Mouse (Mus musculus): ENCODE results near the gene Zbed4. TPM values are rescaled to one million over a fixed set of nuclear protein-coding genes. Genes with fewer than 3 reads are reported as not detected.
"Not testable (repeated sequence)": the region's sequence is repeated elsewhere in the genome, so short reads cannot be mapped to it uniquely, and the experiment has no call there.

Gene Zbed4
- polyA plus RNA-seq, 1 experiment from 2014 or later, result 14.2 TPM

GRCm38 (mm10) chr15:88750032-88750431 lies 1.4 kb upstream of the Zbed4 start:
- no peaks in the 10 kb centered on the region for H3K27me3 ChIP-seq (ENCODE audit: control insufficient read depth, insufficient read depth, low read depth, low read length)
- H3K4me1 ChIP-seq (ENCODE audit: control insufficient read depth, insufficient read depth, low read length), result peaks cover 19% of the 10 kb centered on the region
- no peaks in the 10 kb centered on the region for H3K36me3 ChIP-seq (ENCODE audit: control insufficient read depth, insufficient read depth, low read length)
- WGBS, result 96% methylated on average over 10 of the region's 10 CpGs
- H3K9me3 ChIP-seq (replicated peaks; ENCODE audit: control insufficient read depth, low read length, poor library complexity, severe bottlenecking), result no peaks in the 10 kb centered on the region
- no peak overlapping the region for H3K4me2 ChIP-seq (ENCODE audit: low read length)
- ATAC-seq, result no peak
- H3K27ac ChIP-seq (ENCODE audit: low read length), result no peak overlapping the region
- H3K9ac ChIP-seq (ENCODE audit: low read depth, low read length), result no peak overlapping the region
- H3K4me3 ChIP-seq (ENCODE audit: low read depth, low read length), result no peak overlapping the region

GRCm38 (mm10) chr15:88750677-88751563 lies 540 bp upstream of the Zbed4 start:
- peak; percentile 98 for ATAC-seq
- 6% methylated on average over 54 of the region's 54 CpGs for WGBS

GRCm38 (mm10) chr15:88752403-88752733 lies 908 bp downstream of the Zbed4 start:
- H3K27ac ChIP-seq (ENCODE audit: low read length), result peak overlapping the region; percentile 92
- WGBS, result under 1% methylated on average over 8 of the region's 8 CpGs
- peaks cover 22% of the 10 kb centered on the region for H3K4me1 ChIP-seq (ENCODE audit: control insufficient read depth, insufficient read depth, low read length)
- peak overlapping the region; percentile 84 for H3K4me3 ChIP-seq (ENCODE audit: low read depth, low read length)
- peaks cover 3% of the 10 kb centered on the region; the same call in 1 of the 2 replicates for H3K36me3 ChIP-seq (ENCODE audit: control insufficient read depth, insufficient read depth, low read length)
- no peaks in the 10 kb centered on the region for H3K27me3 ChIP-seq (ENCODE audit: control insufficient read depth, insufficient read depth, low read depth, low read length)
- ATAC-seq, result no peak
- H3K9me3 ChIP-seq (replicated peaks; ENCODE audit: control insufficient read depth, low read length, poor library complexity, severe bottlenecking), result no peaks in the 10 kb centered on the region
- H3K4me2 ChIP-seq (ENCODE audit: low read length), result peak overlapping the region; percentile 79
- peak overlapping the region; percentile 87 for H3K9ac ChIP-seq (ENCODE audit: low read depth, low read length)

More at GRCm38 (mm10) chr15:88750677-88751563, 540 bp upstream of the Zbed4 start:
- Histone ChIP-seq H3K27ac (ENCODE audit: low read length) (peak overlapping the region; percentile 83), H3K4me1 (ENCODE audit: control insufficient read depth, insufficient read depth, low read length) (peaks cover 22% of the 10 kb centered on the region), H3K9ac (ENCODE audit: low read depth, low read length) (peak overlapping the region; percentile 69), H3K4me3 (ENCODE audit: low read depth, low read length) (peak overlapping the region; percentile 84), H3K9me3 (replicated peaks; ENCODE audit: control insufficient read depth, low read length, poor library complexity, severe bottlenecking) (no peaks in the 10 kb centered on the region), H3K27me3 (ENCODE audit: control insufficient read depth, insufficient read depth, low read depth, low read length) (no peaks in the 10 kb centered on the region), H3K36me3 (ENCODE audit: control insufficient read depth, insufficient read depth, low read length) (no peaks in the 10 kb centered on the region), H3K4me2 (ENCODE audit: low read length) (peak overlapping the region; percentile 82)

GRCm38 (mm10) chr15:88754896-88755295 lies 3.4 kb downstream of the Zbed4 start:
- H3K4me3 ChIP-seq (ENCODE audit: low read depth, low read length), result no peak overlapping the region
- 90% methylated on average over 2 of the region's 2 CpGs for WGBS

GRCm38 (mm10) chr15:88755761-88756160 lies 4.3 kb downstream of the Zbed4 start:
- peaks cover 9% of the 10 kb centered on the region for H3K36me3 ChIP-seq (ENCODE audit: control insufficient read depth, insufficient read depth, low read length)
- H3K27ac ChIP-seq (ENCODE audit: low read length), result no peak overlapping the region
- H3K27me3 ChIP-seq (ENCODE audit: control insufficient read depth, insufficient read depth, low read depth, low read length), result no peaks in the 10 kb centered on the region
- ATAC-seq, result no peak
- H3K9ac ChIP-seq (ENCODE audit: low read depth, low read length), result no peak overlapping the region
- H3K4me2 ChIP-seq (ENCODE audit: low read length), result no peak overlapping the region
- WGBS, result 98% methylated on average over 18 of the region's 18 CpGs
- peaks cover 20% of the 10 kb centered on the region for H3K4me1 ChIP-seq (ENCODE audit: control insufficient read depth, insufficient read depth, low read length)
- no peak overlapping the region for H3K4me3 ChIP-seq (ENCODE audit: low read depth, low read length)
- no peaks in the 10 kb centered on the region for H3K9me3 ChIP-seq (replicated peaks; ENCODE audit: control insufficient read depth, low read length, poor library complexity, severe bottlenecking)

More at GRCm38 (mm10) chr15:88754896-88755295, 3.4 kb downstream of the Zbed4 start:
- no peaks in the 10 kb centered on the region for H3K27me3 ChIP-seq (ENCODE audit: control insufficient read depth, insufficient read depth, low read depth, low read length)
- H3K4me2 ChIP-seq (ENCODE audit: low read length), result no peak overlapping the region
- ATAC-seq, result no peak
- peaks cover 6% of the 10 kb centered on the region for H3K36me3 ChIP-seq (ENCODE audit: control insufficient read depth, insufficient read depth, low read length)
- peaks cover 24% of the 10 kb centered on the region for H3K4me1 ChIP-seq (ENCODE audit: control insufficient read depth, insufficient read depth, low read length)
- no peak overlapping the region for H3K9ac ChIP-seq (ENCODE audit: low read depth, low read length)
- H3K27ac ChIP-seq (ENCODE audit: low read length), result no peak overlapping the region
- H3K9me3 ChIP-seq (replicated peaks; ENCODE audit: control insufficient read depth, low read length, poor library complexity, severe bottlenecking), result no peaks in the 10 kb centered on the region

GRCm38 (mm10) chr15:88758061-88758460 lies 6.6 kb downstream of the Zbed4 start:
- Histone ChIP-seq H3K4me1 (ENCODE audit: control insufficient read depth, insufficient read depth, low read length) (peaks cover 16% of the 10 kb centered on the region), H3K27ac (ENCODE audit: low read length) (no peak overlapping the region), H3K27me3 (ENCODE audit: control insufficient read depth, insufficient read depth, low read depth, low read length) (no peaks in the 10 kb centered on the region), H3K9me3 (replicated peaks; ENCODE audit: control insufficient read depth, low read length, poor library complexity, severe bottlenecking) (no peaks in the 10 kb centered on the region), H3K4me2 (ENCODE audit: low read length) (no peak overlapping the region), H3K9ac (ENCODE audit: low read depth, low read length) (no peak overlapping the region), H3K4me3 (ENCODE audit: low read depth, low read length) (no peak overlapping the region), H3K36me3 (ENCODE audit: control insufficient read depth, insufficient read depth, low read length) (peaks cover 18% of the 10 kb centered on the region)
- WGBS, result 92% methylated on average over 3 of the region's 3 CpGs
- ATAC-seq, result no peak

- H3K36me3 ChIP-seq (ENCODE audit: control insufficient read depth, insufficient read depth, low read length), result peaks cover 20% of the 10 kb centered on the region
- no peak overlapping the region for H3K9ac ChIP-seq (ENCODE audit: low read depth, low read length)
- H3K27ac ChIP-seq (ENCODE audit: low read length), result no peak overlapping the region
- 0 out of 2 replicates have a peak, but pooled peaks cover 2% of the 10 kb centered on the region for H3K4me1 ChIP-seq (ENCODE audit: control insufficient read depth, insufficient read depth, low read length)
- no peak overlapping the region for H3K4me3 ChIP-seq (ENCODE audit: low read depth, low read length)
- H3K9me3 ChIP-seq (replicated peaks; ENCODE audit: control insufficient read depth, low read length, poor library complexity, severe bottlenecking), result no peaks in the 10 kb centered on the region
- H3K4me2 ChIP-seq (ENCODE audit: low read length), result no peak overlapping the region
- H3K27me3 ChIP-seq (ENCODE audit: control insufficient read depth, insufficient read depth, low read depth, low read length), result no peaks in the 10 kb centered on the region
- WGBS, result 96% methylated on average over 4 of the region's 4 CpGs
- no peak for ATAC-seq
Observed at GRCm38 (mm10) chr15:88761551-88761950, 10.1 kb downstream of the Zbed4 start.

- H3K27ac ChIP-seq (ENCODE audit: low read length); H3K9ac ChIP-seq (ENCODE audit: low read depth, low read length); H3K27me3 ChIP-seq (ENCODE audit: control insufficient read depth, insufficient read depth, low read depth, low read length); H3K4me3 ChIP-seq (ENCODE audit: low read depth, low read length); H3K4me1 ChIP-seq (ENCODE audit: control insufficient read depth, insufficient read depth, low read length); H3K9me3 ChIP-seq (replicated peaks; ENCODE audit: control insufficient read depth, low read length, poor library complexity, severe bottlenecking); H3K4me2 ChIP-seq (ENCODE audit: low read length); ATAC-seq: not testable (repeated sequence)
- WGBS, result 95% methylated on average over 2 of the region's 2 CpGs
- H3K36me3 ChIP-seq (ENCODE audit: control insufficient read depth, insufficient read depth, low read length), result peaks cover 20% of the 10 kb centered on the region
Observed at GRCm38 (mm10) chr15:88766139-88766538, 14.7 kb downstream of the Zbed4 start.

- Histone ChIP-seq H3K9me3 (replicated peaks; ENCODE audit: control insufficient read depth, low read length, poor library complexity, severe bottlenecking) (no peaks in the 10 kb centered on the region; the same call in 1 of the 2 replicates), H3K9ac (ENCODE audit: low read depth, low read length) (no peak overlapping the region), H3K4me2 (ENCODE audit: low read length) (no peak overlapping the region), H3K36me3 (ENCODE audit: control insufficient read depth, insufficient read depth, low read length) (peaks cover 17% of the 10 kb centered on the region), H3K4me1 (ENCODE audit: control insufficient read depth, insufficient read depth, low read length) (no peaks in the 10 kb centered on the region), H3K4me3 (ENCODE audit: low read depth, low read length) (no peak overlapping the region), H3K27ac (ENCODE audit: low read length) (no peak overlapping the region), H3K27me3 (ENCODE audit: control insufficient read depth, insufficient read depth, low read depth, low read length) (no peaks in the 10 kb centered on the region)
- 89% methylated on average over 1 of the region's 1 CpGs for WGBS
- no peak for ATAC-seq
Observed at GRCm38 (mm10) chr15:88768537-88768936, 17.1 kb downstream of the Zbed4 start.

All from midbrain, embryonic 16.5 days (tissue).